Mouse (Mus musculus) kidney, postnatal 14 days (tissue): ENCODE measurements at regions not wholly inside any gene's neighbourhood (a gene's known extent, or its start where the extent isn't known, plus 50 kb on each side); places are given as distances from the start of the nearest gene placed in this dataset.

ENCODE experiments used
- DNase-seq: peaks from one replicate; pipeline ENCODE4 v3.0.0; 2022; ENCODE audit warnings: mixed read lengths

DNA sequence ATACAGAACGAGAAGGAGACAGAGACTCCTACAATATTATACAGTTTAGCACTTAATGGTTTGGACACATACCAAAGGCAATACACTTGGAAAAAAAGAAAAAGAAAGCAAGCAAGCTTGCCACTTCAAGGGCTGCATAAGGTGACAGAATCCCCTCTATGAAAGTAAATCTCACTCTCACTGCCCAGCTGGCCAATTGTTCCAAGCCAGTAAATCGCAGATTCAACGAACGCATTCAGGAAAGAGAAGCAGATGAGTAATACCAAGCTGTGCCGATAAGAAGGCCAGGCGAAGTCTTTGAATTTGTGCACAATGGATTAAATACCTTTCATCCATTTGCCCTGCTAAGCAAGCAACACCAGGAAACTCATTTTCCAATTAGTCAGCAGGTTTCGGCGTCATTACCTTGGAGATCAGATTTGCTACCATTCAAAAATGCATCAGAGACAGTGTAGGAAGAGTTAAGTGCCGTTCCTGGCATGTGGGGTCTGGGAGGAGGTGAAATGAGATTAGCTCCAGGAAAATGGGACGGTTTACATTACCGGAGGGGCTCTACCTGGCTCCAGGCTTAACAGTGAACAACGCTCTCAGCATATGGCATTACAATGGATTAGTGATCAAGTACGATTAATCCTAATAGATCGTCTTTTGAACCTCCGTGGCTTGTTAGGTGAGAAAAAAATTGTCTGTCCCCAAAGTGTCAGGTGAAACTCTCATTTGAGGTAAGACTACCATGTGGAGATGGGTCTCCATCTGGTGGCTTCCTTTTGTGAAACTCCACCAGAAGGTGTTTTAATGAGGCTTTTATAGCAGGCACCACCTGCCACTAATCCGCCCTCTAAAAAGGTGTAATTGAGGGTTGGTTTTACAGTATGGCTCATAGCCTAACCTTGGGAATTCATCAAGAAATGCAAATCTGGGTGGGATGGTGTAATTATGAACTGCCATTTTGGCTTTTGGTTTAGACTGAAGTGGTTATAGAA, 518.2 kb upstream of the Mpdz start:
- no peak for DNase-seq

- no peak for DNase-seq
These were observed 514.5 kb upstream of the Mpdz start for GRCm38 (mm10) chr4:81956926-81957694.

- DNase-seq = no peak
These were observed 510.4 kb upstream of the Mpdz start for GRCm38 (mm10) chr4:81953023-81953422.

GRCm38 (mm10) chr4:81937384-81937783, 494.8 kb upstream of the Mpdz start:
- no peak for DNase-seq

- DNase-seq = no peak
These were observed 488.3 kb upstream of the Mpdz start for GRCm38 (mm10) chr4:81930956-81931355.

GRCm38 (mm10) chr4:81928581-81929244, 486.1 kb upstream of the Mpdz start:
- no peak for DNase-seq

GRCm38 (mm10) chr4:81927176-81927714, 484.6 kb upstream of the Mpdz start:
- DNase-seq = no peak

- DNase-seq = no peak
These were observed 484.1 kb upstream of the Mpdz start for GRCm38 (mm10) chr4:81926662-81927141.

GRCm38 (mm10) chr4:81925611-81926010, 483.0 kb upstream of the Mpdz start:
- no peak for DNase-seq

GRCm38 (mm10) chr4:81924120-81924519, 481.5 kb upstream of the Mpdz start:
- DNase-seq = no peak

DNA sequence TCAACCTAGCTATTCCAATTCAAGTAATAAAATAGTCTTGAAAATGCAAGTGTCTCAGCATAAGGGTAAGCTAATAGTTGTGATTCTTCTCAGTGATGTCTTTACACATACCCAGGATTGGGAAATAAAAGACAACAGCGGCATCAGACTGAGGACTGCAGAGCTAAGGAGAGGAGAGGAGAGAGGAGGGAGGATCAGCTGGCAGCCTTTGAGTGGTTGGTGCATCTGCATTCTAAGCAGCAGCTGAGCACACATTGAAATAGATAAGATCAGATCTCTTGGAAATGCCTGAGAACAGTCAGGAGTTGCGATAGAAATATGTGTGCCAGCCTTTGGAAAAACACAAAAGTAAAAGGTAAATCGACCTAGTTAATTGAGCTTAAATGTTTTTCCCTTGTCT, 480.3 kb upstream of the Mpdz start:
- no peak for DNase-seq

- DNase-seq = no peak
These were observed 472.4 kb upstream of the Mpdz start for GRCm38 (mm10) chr4:81914971-81915370.

- no peak for DNase-seq
These were observed 470.7 kb upstream of the Mpdz start for GRCm38 (mm10) chr4:81913296-81913695.

GRCm38 (mm10) chr4:81912653-81913052, 470.0 kb upstream of the Mpdz start:
- DNase-seq = no peak

DNA sequence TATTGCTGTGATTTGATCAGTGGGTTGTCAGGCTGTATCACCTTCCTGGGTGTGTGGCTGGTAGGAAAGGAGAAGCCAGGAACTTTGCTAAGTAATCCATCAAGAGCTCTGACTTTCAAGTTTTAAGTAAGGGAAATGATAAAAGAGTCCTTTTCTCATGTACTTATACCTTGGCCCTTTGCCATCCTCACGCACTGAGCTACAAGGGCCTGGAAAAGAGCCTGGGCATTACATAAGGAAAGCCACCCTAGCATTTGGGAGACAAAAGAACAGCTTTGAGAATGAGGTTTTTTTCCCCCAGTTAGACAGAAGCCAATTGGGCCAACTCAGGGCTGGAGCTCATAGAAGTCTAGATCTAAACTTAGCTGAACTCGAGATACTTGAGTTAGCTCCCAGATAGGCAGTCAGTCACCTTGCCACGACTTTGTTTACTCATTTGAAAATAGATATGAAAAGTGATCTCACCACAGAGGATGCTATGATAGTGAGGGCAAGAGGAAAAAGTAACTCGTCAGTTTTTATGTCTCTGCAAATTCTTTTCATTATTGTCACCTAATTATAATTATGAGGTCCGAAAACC, 457.4 kb upstream of the Mpdz start:
- no peak for DNase-seq

- no peak for DNase-seq
These were observed 456.0 kb upstream of the Mpdz start for GRCm38 (mm10) chr4:81898661-81899060.

DNA sequence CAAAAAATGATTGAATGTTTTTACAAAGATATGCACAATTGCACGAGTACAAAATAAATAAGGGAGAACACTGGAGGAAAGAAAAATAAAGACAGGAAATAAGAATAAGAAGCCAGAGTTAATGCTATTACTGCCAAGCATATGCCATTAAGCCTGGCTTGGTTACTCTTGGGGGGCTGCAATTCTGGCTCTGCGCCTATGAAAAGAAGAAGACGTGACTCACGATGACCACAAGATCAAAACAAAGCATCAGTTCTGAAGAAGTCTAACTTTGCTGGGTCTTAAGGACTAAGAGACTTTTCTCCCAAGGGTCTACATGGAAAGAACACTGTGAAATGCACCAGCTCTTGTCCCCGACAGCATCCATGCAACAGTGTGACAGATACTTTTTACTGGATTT, 454.8 kb upstream of the Mpdz start:
- no peak for DNase-seq

DNA sequence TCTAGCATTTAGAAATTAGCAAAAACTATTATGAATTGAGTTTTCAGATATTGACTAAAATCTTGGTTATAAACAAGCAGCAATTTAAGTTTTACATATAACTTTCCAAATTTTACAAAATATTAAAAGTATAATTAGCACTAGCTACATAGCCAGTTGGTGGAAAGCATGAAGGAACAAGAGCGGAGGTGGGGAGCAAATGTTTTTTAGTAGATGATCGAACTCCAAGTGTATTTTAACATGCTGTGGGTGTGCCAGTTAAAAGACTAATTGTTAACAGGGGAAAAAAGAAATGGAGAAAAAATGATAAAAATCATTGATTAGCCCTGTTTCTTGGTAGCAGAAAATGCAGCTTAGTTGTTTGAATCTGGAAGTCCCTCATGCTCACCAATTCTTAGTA, 426.3 kb upstream of the Mpdz start:
- DNase-seq = no peak

- peak; percentile 34 for DNase-seq
These were observed 399.3 kb upstream of the Mpdz start for GRCm38 (mm10) chr4:81841642-81842494.

DNA sequence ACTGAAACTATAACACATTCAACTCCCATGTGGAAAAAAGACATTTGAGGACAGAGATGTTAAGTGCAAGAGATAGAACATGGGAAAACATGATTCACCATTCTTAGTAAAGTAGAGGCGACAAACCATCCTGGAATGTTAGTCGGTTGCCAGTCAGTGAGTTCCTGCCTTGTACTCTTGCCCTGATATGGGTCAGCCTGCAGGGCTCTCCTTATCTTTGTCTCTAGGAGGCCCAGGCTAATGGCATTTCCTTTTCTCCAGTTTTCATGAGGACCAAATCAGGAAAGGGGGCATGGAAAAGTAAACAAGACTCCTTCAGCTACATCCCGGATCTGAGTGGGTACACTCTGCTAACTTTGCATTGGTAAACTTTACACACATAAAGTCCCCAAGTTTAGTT, 387.4 kb upstream of the Mpdz start:
- peak; percentile 9 for DNase-seq

DNA sequence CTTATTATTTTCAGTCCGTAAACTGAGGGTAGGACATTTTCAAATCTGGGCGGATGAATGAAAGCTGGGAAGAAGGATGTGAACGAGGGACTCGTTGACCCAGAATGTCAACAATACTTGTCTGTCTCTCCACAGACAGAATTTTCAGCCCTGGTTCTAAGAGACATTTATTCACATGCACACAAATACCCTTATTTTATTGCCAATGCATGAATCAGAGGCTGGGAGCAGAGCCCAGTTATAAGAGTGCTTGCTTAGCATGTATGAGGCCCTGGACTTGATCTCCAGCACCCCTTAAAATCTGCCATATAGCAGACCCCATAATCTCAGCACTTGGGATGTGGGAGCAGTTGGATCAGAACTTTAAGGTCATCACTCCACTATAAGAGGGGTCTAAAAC, 384.8 kb upstream of the Mpdz start:
- no peak for DNase-seq

GRCm38 (mm10) chr4:81825966-81826365, 383.4 kb upstream of the Mpdz start:
- DNase-seq = no peak
